Mouse (Mus musculus) liver (tissue): Measurements from ENCODE around the gene Mog.
"Not testable (repeated sequence)": the region's sequence is repeated elsewhere in the genome, so short reads cannot be mapped to it uniquely, and the experiment has no call there.

Source experiments
- DNase-seq: peaks from one replicate; pipeline ENCODE4 v3.0.0-alpha.2; 2020; ENCODE audit warnings: mixed read lengths

Mog gene

DNA sequence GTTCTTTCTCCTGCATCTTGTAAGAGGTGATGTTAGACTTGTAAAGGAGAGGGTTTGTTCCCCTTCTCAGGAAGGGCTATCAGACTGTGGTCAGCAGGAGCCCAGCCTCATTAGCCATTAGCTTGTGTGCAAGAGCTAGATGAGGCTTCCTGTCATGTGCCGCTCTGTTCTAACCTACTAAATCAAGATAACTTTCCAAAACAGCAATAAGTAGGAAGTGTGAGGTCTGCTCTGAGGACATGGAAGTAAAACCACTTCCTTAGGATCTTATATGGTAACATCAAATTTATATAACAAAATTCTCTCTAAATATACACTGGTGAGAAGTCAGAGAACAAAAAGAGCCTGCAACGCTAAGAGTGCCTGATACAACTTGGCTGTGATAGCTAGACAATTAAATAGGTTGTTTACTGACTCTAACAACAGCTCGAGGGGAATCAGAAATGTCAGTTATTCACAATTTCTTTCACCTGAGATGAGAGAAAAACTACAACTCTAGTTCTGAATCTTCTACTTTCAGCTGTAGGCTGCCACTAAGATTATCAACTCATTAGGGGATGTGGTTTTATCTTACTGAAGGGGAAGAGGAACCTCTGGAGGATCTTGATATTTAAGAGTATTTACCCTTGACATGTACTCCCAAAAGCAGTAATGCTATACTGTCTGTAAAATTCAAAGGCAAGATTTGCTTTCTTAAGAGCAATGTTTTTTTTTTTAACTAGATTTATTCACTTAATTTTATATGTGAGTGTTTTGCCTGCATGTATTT lies 30.7 kb downstream of the Mog start:
- no peak for DNase-seq

DNA sequence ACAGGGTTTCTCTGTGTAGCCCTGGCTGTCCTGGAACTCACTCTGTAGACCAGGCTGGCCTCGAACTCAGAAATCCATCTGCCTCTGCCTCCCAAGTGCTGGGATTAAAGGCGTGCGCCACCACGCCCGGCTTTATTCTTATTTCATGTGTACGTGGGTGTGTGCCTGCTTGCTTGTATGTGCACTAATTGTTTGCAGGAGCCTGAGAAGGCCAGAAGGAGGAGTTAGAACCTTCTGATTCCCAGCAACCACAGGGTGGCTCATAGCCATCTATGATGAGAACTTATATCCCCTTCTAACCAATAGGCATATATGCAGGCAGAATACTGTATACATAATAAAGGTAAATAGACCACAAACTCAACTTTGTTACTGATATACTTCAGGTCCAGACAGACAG lies 32.6 kb downstream of the Mog start:
- not testable (repeated sequence) for DNase-seq

- DNase-seq = no peak
These were observed 33.8 kb downstream of the Mog start, which contains the start of gene H2-M5 for GRCm38 (mm10) chr17:36989437-36989836. TSS of gene H2-M5 (minus strand) at chr17:36989537.

DNA sequence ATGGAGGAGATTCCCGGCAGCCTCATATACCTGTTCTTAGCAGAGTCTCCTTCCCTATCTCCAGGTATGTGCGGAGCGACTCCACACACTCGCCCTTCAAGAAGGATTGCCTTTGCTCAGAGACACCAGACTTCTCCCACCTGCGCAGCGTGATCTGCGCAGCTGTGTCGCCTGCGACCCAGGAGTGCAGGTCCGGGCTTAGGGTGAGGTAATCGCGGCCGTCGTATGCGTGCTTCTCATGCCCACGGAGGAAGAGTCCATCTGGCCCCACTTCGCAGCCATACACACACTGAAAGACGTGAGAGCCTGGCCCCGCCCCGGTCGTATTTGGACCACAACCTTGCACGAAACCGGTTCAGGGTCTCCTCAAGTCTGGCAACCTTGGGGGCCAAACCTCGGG lies 34.7 kb downstream of the Mog start:
- no peak for DNase-seq

DNA sequence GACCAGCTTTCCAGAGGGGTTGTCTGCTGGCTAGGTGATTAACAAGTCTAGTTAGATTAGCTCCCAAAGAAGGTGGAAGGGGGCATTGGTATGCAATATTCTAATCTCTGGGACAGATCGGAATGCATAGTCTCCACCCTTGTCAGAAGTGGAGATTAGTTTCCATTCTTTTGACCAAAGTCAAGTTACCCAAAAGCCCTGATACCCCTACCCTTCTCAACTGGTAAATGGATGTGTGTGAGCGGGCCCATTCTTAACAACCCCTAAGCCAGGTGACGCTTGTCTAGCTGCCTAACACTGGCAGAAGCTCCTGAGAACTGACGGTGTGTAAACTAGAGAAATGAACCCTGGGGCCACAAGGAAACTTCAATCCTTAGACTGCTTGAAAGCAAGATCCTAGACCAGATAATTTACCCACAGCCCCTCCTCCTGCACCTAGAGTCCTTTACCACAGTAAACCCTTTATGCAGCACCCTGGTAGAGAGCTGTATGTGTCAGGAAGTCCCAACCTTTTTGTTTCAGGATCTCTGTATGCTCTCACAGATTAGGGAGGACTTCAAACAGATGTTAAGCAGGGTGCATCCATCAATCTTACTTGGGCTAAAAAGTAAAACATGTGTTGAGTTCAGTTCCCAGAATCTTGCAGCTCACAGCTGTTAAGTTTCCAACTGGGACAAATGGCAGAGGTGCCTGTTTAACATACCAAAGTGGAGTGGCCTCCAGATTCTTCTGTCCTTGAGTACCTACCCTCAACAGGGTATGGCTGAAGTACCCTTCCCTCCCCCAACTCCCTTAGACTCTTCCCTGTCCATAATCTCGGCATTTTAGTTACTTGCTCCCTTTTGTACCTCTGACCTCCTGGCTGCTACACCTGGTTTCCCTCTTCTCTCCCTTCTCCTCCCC lies 40.7 kb downstream of the Mog start:
- DNase-seq = no peak

- DNase-seq = no peak
These were observed 41.4 kb downstream of the Mog start for GRCm38 (mm10) chr17:36981845-36982244.

DNA sequence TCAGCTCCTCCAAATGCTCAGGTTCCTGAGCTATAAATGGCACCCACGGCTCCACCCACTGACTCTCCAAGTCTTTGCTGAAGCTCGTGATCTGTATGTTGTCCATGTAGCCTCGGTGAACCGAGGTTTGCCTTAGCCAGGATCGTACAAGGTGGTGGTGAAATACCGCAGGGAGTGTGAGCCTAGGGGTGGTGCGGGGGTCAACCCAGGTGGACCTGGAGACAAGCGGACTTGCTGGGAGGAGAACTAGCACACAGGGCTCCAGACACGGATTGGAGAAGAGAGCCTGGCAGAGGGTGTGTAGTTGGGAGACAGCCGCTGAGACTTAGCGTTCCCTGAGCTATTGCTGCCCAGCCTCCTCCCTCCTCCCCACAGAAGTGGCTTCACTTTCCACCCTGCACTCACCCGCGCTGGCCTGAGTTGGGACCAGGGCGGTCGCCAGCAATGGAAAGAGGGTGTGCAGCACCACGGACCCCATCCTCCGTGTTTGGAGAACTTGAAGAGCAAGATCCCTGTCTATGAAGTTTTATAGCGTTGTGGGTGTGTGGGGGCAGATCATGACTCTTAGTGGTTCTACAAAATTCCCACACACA lies 41.9 kb downstream of the Mog start, which contains the start of gene 2410137M14Rik:
Gene 2410137M14Rik (minus strand): TSS at position 17 of the 593 bp plus-strand sequence.
- no peak for DNase-seq

DNA sequence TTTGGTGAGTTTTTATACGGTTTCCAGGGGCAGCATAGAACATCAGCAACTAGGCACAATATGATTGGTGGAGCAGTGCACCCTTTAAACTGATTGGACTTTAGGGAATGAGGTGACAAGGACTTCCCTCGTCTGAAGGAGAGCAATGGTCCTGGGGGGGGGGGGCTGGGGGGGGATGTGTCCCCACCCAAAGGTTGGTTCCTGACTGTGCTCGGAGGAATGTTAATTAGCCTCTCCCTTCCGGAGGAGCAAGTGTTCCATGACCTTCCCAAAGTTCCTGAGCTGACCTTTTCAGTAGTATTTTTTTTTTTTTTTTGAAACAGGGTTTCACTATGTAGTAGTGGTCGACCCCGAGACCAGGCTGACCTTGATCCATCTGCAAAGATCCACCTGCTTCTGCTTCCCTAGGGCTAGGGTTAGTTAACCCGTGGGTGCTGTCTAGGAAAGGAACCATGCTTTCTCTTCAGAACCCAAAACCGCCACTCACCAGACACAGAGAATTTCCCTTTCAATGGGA lies 49.9 kb downstream of the Mog start:
- DNase-seq = no peak

GRCm38 (mm10) chr17:36972791-36973190 lies 50.4 kb downstream of the Mog start:
- no peak for DNase-seq

GRCm38 (mm10) chr17:36971172-36971850 lies 51.9 kb downstream of the Mog start:
- DNase-seq = no peak

DNA sequence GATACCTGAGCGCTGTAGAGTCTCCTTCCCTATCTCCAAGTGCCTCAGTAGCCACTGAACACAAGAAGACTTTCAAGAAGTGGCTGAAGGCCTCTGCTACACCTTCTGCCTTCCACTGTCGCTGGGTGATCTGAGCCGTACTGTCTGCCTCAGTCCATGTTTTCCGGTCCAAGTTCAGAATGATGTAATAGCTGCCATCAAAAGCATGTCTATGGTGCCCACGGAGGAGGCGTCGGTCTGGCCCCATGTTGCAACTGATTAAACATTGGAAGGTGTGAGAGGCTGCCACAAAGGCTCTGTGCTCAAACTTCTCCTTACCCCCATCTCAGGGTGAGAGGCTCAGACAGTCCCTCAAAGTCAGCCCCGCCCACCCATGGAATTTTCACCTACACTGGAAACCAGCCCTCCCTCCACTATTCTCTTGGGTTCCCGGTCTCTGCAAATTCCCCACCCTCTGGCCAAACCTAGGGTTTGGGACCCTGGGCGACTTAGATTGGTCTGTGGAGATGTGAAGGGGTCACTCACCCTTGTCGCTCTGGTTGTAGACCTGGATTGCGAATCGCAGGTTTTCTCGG lies 52.8 kb downstream of the Mog start:
- DNase-seq = peak; percentile 8

- DNase-seq = no peak
These were observed 56.3 kb downstream of the Mog start for GRCm38 (mm10) chr17:36966875-36967274.

DNA sequence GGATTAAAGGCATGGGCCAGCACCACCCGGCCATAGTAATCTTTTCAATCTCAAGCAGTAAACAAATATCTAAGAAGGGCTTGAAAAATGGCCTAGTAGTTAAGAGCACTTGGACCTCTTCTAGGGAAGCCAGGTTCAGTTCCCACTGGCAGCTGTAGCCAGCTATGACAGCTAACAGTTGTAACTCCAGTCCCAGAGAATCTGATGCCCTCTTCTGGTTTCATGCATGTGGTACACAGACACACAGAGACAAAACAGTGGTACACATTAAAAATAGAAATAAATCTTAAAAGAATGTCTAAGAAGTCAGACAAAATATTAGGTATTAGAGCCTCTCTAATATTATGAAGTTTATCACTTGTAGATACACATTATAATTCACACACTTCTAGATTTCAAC lies 62.1 kb downstream of the Mog start:
- no peak for DNase-seq
